Mouse (Mus musculus) G1E (cell line): ENCODE data around the gene Abca4. TPM values are rescaled to one million over a fixed set of nuclear protein-coding genes. Genes with fewer than 3 reads are reported as not detected.

Experiments
- ATAC-seq: 2 replicates; pipeline ENCODE4 v1.8.0; 2016; ENCODE audit warnings: mild to moderate bottlenecking; ENCODE audit not compliant: insufficient number of reproducible peaks, poor library complexity, low FRiP score, severe bottlenecking; ENCODE audit errors: extremely low read depth
- DNase-seq: peaks from one replicate; pipeline ENCODE4 v3.0.0; 2012; ENCODE audit warnings: low spot score
- H3K27me3 ChIP-seq: 2 replicates; pipeline ENCODE4 v1.6.1; 2012; ENCODE audit warnings: mild to moderate bottlenecking, low read length, inconsistent platforms; ENCODE audit not compliant: insufficient read depth
- H3K36me3 ChIP-seq: replicated peaks from 2 replicates; pipeline ENCODE3; 2012; ENCODE audit warnings: mild to moderate bottlenecking, inconsistent platforms
- H3K4me1 ChIP-seq: 2 replicates; pipeline ENCODE4 v1.6.1; 2012; ENCODE audit warnings: low read depth, low read length, inconsistent platforms, mixed read lengths; ENCODE audit not compliant: insufficient read depth
- H3K4me3 ChIP-seq: 2 replicates; pipeline ENCODE4 v1.5.1; 2012; ENCODE audit warnings: low read depth, mild to moderate bottlenecking, inconsistent platforms, low read length, moderate library complexity, mixed read lengths
- H3K9me3 ChIP-seq: replicated peaks from 2 replicates; pipeline ENCODE4 v1.6.1; 2012; ENCODE audit warnings: inconsistent platforms
- CTCF ChIP-seq: IDR thresholded peaks from 2 replicates; pipeline ENCODE4 v1.5.1; 2012; ENCODE audit warnings: low read depth, low read length, inconsistent platforms, mixed read lengths
- GATA1 ChIP-seq: IDR thresholded peaks from 2 replicates; pipeline ENCODE4 v1.6.1; 2012; ENCODE audit warnings: borderline replicate concordance, low read length, inconsistent platforms, mixed read lengths
- GATA2 ChIP-seq: IDR thresholded peaks from 2 replicates; pipeline ENCODE4 v1.6.1; 2012; ENCODE audit warnings: low read depth, low read length, inconsistent platforms, borderline replicate concordance
- POLR2AphosphoS5 ChIP-seq: IDR thresholded peaks from 2 replicates; pipeline ENCODE4 v1.6.1; 2012; ENCODE audit warnings: low read depth, low read length, inconsistent platforms; ENCODE audit not compliant: insufficient replicate concordance
- TAL1 ChIP-seq: conservative IDR thresholded peaks from 2 replicates; pipeline ENCODE4 v1.6.1; 2012; ENCODE audit warnings: low read depth, low read length, inconsistent platforms, mixed read lengths
- polyA plus RNA-seq: library from polyadenylated mRNA; stranded (reverse); fragments of >175 nt; gene quantifications from 2 replicates; pipeline ENCODE4 v1.2.3, GENCODE M21; 2012
- total RNA-seq, 2 experiments: library from RNA; stranded (forward) in 1 of 2; stranded (reverse) in 1 of 2; fragments of 200-1000 nt in 1 of 2; fragments of >200 nt in 1 of 2; fragmentation: Nextera tagmentation in 1 of 2; gene quantifications; 2 replicates each; pipeline ENCODE4 v1.2.3; 2014 to 2017

Gene Abca4
- total and polyA plus RNA-seq, 3 experiments, result 1.7 to 4.5 (median 1.8) TPM

DNA sequence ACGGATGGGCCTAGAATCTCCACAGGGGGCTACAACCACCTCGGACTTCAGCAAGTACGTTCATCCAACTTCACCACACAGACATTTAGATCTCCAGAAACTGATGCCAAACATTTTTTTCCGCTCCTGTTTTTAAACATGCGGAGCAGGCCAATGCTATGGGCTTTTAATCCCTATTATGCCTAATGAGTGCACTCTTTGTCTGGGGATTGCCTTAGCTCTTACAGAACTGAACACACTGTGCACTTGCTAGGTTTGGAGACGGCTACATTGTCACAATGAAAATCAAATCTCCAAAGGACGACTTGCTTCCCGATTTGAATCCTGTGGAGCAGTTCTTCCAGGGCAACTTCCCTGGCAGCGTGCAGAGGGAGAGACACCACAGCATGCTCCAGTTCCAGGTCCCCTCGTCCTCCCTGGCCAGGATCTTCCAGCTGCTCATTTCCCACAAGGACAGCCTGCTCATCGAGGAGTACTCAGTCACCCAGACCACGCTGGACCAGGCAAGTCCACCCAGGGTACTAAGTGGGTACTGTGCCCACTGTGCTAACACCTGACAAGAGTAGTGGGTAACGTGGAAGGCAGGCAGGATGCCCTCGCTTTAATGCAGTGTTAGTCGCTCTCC is 129.4 kb downstream of the Abca4 start:
- ATAC-seq, result no peak

DNA sequence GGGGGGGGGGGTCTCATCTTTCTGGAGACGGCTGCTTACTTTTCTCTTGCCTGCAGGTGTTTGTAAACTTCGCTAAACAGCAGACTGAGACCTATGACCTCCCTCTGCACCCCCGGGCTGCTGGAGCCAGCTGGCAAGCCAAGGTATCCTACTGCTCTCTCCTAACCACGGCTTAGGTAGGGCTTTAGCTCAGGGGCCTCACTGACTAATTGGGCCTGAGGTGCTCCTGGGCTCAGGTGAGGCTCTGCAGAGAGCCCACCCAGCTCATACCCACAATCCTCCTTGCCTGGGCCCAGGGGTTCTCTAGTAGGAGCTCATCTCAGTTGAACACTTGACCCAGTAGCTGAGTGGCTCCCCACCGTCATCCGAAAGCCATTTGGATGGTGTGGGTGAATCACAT is 131.8 kb downstream of the Abca4 start:
- H3K9me3 ChIP-seq, result no peaks in the 10 kb centered on the region
- H3K27me3 ChIP-seq, result peaks cover 7% of the 10 kb centered on the region
- ATAC-seq (no peak), DNase-seq (no peak)
- no peaks in the 10 kb centered on the region for H3K36me3 ChIP-seq
- H3K4me1 ChIP-seq, result no peaks in the 10 kb centered on the region
- TF ChIP-seq CTCF (no peak), POLR2AphosphoS5 (no peak), TAL1 (no peak), GATA2 (no peak), GATA1 (no peak)
- no peak overlapping the region for H3K4me3 ChIP-seq

More for the DNA sequence above, 129.4 kb downstream of the Abca4 start:
- peaks cover 12% of the 10 kb centered on the region for H3K27me3 ChIP-seq
- no peak overlapping the region for H3K4me3 ChIP-seq
- no peak for TF ChIP-seq GATA2
- no peak for TF ChIP-seq POLR2AphosphoS5
- no peak for TF ChIP-seq CTCF
- TF ChIP-seq GATA1, result no peak
- no peak for TF ChIP-seq TAL1
- no peaks in the 10 kb centered on the region for H3K9me3 ChIP-seq
- no peak for DNase-seq
- H3K4me1 ChIP-seq, result no peaks in the 10 kb centered on the region
- no peaks in the 10 kb centered on the region for H3K36me3 ChIP-seq

DNA sequence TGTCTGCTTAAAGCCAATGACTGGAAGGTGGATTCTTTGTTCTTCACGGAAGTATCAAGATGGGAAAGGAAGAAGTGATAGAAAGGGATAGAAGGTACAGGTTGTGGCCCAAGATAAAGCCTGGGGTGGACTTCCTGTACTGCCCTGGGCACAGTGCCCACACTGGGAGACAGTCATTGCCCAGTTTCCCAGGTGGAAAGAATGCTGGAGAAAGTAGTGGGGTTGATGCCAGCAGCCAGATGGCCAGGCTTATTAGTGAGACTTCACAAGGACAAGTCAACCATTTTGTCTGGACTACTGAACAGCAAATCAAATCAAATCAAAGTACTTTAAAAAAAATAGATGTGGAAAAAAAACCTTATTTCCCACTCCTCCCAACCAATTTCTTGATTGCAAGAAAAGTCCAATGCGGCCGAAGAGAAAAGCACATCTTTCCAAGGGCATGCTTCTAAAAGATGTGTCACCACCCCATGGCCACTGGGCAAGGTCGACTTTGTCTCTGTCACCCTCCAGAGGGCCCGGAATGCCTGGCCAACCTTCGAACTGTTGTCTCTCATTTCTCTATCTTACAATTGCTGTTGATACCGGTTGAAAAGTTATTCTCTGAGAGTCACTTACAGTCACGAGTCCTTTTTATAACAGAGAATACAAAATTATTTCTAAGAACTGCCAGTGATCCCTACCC is 132.6 kb downstream of the Abca4 start:
- no peaks in the 10 kb centered on the region for H3K4me1 ChIP-seq
- TF ChIP-seq GATA2 (no peak), GATA1 (no peak), POLR2AphosphoS5 (no peak), TAL1 (no peak), CTCF (no peak)
- peaks cover 6% of the 10 kb centered on the region; the same call in 1 of the 2 replicates for H3K27me3 ChIP-seq
- DNase-seq, result no peak
- no peak overlapping the region for H3K4me3 ChIP-seq
- no peak for ATAC-seq
- no peaks in the 10 kb centered on the region for H3K9me3 ChIP-seq
- H3K36me3 ChIP-seq, result no peaks in the 10 kb centered on the region

- Histone ChIP-seq H3K4me3 (no peak overlapping the region), H3K9me3 (no peaks in the 10 kb centered on the region), H3K27me3 (peaks cover 10% of the 10 kb centered on the region), H3K4me1 (peaks cover 7% of the 10 kb centered on the region), H3K36me3 (no peaks in the 10 kb centered on the region)
- no peak for DNase-seq
- ATAC-seq, result no peak
- TF ChIP-seq GATA1 (no peak), TAL1 (no peak), CTCF (no peak), POLR2AphosphoS5 (no peak), GATA2 (no peak)
Observed at GRCm38 (mm10) chr3:122184109-122184508, 139.9 kb downstream of the Abca4 start.

GRCm38 (mm10) chr3:122186975-122187374 is 142.7 kb downstream of the Abca4 start:
- H3K4me3 ChIP-seq, result no peak overlapping the region
- peaks cover 7% of the 10 kb centered on the region for H3K4me1 ChIP-seq
- TF ChIP-seq POLR2AphosphoS5 (no peak), TAL1 (no peak), GATA2 (no peak), GATA1 (no peak), CTCF (no peak)
- peaks cover 10% of the 10 kb centered on the region for H3K27me3 ChIP-seq
- DNase-seq (no peak), ATAC-seq (peak; percentile 77)
- no peaks in the 10 kb centered on the region for H3K36me3 ChIP-seq
- no peaks in the 10 kb centered on the region for H3K9me3 ChIP-seq

GRCm38 (mm10) chr3:122196621-122197298 is 152.5 kb downstream of the Abca4 start:
- H3K27me3 ChIP-seq, result no peaks in the 10 kb centered on the region; the same call in 1 of the 2 replicates
- no peak for DNase-seq
- no peaks in the 10 kb centered on the region for H3K9me3 ChIP-seq
- no peak for ATAC-seq
- no peak for TF ChIP-seq GATA1
- no peak overlapping the region for H3K4me3 ChIP-seq
- no peaks in the 10 kb centered on the region for H3K36me3 ChIP-seq
- H3K4me1 ChIP-seq, result no peaks in the 10 kb centered on the region
